Mouse (Mus musculus) hindlimb bud, embryonic 11.5 days (tissue): ENCODE results near the gene Nup93.

ENCODE experiments used
- DNase-seq: peaks from one replicate; pipeline ENCODE4 v3.0.0-alpha.2; 2012; ENCODE audit warnings: low read depth, low spot score; ENCODE audit errors: extremely low spot score

Gene Nup93

GRCm38 (mm10) chr8:94361774-94362431 lies 147.5 kb downstream of the Nup93 start:
- DNase-seq = no peak

DNA sequence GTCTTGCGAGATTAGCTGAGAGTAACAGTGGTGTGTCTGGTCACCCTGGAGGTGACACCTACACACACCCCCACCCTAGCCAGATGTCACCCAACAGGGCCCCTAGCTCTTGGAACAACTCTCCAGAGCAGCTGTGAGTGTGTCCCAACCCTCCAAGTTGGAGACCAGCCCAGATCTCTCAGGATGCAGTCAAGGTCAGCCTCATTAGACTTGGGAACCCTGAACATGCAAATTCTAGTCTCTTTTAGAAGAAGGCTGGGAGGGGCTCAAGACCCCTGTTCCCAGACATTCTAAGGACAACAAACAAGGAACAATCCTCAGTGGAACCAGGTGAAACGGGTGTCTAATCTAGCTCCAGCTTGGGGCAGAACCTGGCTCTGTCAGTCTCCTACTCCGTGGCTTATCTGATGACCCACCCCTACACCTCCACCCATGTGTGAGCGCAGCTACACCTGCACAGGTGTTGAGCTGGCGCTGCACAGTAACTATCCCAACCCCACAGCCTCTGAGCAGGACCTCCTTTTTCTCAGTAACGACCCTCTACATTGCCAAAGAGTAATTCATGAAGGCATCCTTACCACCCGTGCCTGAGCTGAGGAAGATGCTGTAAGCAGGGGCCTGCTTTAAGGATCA lies 148.4 kb downstream of the Nup93 start:
- no peak for DNase-seq

DNA sequence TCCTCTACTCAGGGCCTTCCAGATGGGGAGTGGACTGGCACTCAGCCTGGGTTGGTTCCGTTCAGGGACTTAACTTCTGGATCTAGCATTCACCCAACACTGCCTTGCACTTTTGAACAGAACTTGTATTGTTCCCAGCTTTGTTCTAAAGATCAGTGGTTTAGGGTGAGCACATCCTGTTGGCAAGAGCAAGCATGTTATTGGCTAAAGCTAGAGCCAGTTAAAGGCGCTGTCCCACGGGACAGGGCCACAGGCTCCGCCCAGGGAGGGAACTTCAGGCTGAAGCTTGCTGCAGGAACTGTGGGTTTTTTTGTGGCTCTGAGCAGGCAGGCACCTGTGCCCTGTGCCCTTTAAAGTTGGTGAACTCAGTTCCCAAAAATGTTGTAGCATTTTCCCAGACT lies 148.9 kb downstream of the Nup93 start:
- no peak for DNase-seq

- DNase-seq = no peak
Observed at GRCm38 (mm10) chr8:94363906-94364305, 149.5 kb downstream of the Nup93 start.

GRCm38 (mm10) chr8:94364686-94365312 lies 150.4 kb downstream of the Nup93 start:
- DNase-seq = no peak

DNA sequence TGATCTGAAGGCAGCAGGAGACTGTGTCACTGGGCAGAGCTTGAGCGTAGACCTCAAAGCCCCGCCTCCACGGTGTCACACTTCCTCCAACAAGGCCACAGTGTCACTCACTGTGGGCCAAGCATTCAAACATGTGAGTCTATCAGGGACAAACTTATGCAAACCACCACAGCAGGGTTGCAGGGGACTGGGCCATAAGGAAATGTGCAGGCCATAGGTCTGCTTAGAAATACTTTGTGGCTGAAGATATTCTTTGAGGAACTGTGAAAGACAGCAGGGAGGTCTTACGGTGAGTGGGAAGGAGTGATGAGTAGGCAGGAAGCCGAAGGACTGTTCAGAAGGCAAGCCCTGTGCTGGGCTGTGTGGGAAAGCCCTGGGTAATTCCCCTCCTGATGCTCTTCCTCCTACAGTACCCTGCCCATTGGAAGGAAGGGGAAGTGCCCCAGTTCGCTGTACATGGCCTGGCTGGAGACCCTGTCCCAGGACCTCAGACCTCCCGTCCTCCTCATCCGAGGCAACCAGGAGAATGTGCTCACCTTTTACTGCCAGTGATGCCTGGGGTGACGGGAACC lies 151.1 kb downstream of the Nup93 start:
- DNase-seq = no peak
